Mouse (Mus musculus) forebrain, embryonic 11.5 days (tissue): ENCODE measurements around the gene Asap3. TPM values are rescaled to one million over a fixed set of nuclear protein-coding genes. Genes with fewer than 3 reads are reported as not detected.

Experiments
- ATAC-seq: fragments of 200-750 bp; cut with Nextera tagmentation; replicated peaks from 2 replicates; pipeline ENCODE4 v1.8.0; 2017; ENCODE audit warnings: moderate TSS enrichment; ENCODE audit not compliant: low FRiP score
- DNase-seq: peaks from one replicate; pipeline ENCODE4 v3.0.0-alpha.2; 2017; ENCODE audit warnings: low spot score
- H3K27ac ChIP-seq: fragments of 300-500 bp; sonication (generic); 2 replicates; pipeline ENCODE4 v1.5.1; 2014; ENCODE audit warnings: low read depth, low read length
- H3K27me3 ChIP-seq: fragments of 300-500 bp; sonication (generic); 2 replicates; pipeline ENCODE4 v1.6.1; 2014; ENCODE audit warnings: mild to moderate bottlenecking, low read length, mixed read lengths; ENCODE audit not compliant: control insufficient read depth, insufficient read depth
- H3K36me3 ChIP-seq: fragments of 300-500 bp; sonication (generic); 2 replicates; pipeline ENCODE4 v1.6.1; 2014; ENCODE audit warnings: mild to moderate bottlenecking, low read length, moderate library complexity, mixed read lengths; ENCODE audit not compliant: control insufficient read depth, insufficient read depth
- H3K4me1 ChIP-seq: fragments of 300-500 bp; sonication (generic); replicated peaks from 2 replicates; pipeline ENCODE4 v1.6.1; 2014; ENCODE audit warnings: low read length, mixed read lengths; ENCODE audit not compliant: control insufficient read depth, insufficient read depth
- H3K4me2 ChIP-seq: fragments of 300-500 bp; sonication (generic); 2 replicates; pipeline ENCODE4 v1.6.1; 2014; ENCODE audit warnings: low read depth, mild to moderate bottlenecking, low read length, moderate library complexity, mixed read lengths; ENCODE audit not compliant: severe bottlenecking
- H3K4me3 ChIP-seq: fragments of 300-500 bp; sonication (generic); 2 replicates; pipeline ENCODE4 v1.5.1; 2014; ENCODE audit warnings: low read depth, low read length
- H3K9ac ChIP-seq: fragments of 300-500 bp; sonication (generic); 2 replicates; pipeline ENCODE4 v1.6.1; 2014; ENCODE audit warnings: low read length
- H3K9me3 ChIP-seq: fragments of 300-500 bp; sonication (generic); 2 replicates; pipeline ENCODE4 v1.6.1; 2016; ENCODE audit warnings: low read length, mixed read lengths; ENCODE audit not compliant: control insufficient read depth
- WGBS: fragments of 180-500 bp; shearing (Covaris S2); extraction: QIAGEN DNeasy Blood & Tissue Kit; methylation state at CpG from one replicate; pipeline ENCODE4 v1.1.7; 2014; 5-methylcytosine and 5-hydroxymethylcytosine counted together
- polyA plus RNA-seq: library from polyadenylated mRNA; unstranded; fragments of >200 nt; fragmentation: Nextera tagmentation; extraction: Ambion mirVana; gene quantifications from 2 replicates; pipeline ENCODE4 v1.2.1, GENCODE M21; 2014

Gene Asap3
- polyA plus RNA-seq, 1 experiment from 2014 or later: 4.3 TPM

DNA sequence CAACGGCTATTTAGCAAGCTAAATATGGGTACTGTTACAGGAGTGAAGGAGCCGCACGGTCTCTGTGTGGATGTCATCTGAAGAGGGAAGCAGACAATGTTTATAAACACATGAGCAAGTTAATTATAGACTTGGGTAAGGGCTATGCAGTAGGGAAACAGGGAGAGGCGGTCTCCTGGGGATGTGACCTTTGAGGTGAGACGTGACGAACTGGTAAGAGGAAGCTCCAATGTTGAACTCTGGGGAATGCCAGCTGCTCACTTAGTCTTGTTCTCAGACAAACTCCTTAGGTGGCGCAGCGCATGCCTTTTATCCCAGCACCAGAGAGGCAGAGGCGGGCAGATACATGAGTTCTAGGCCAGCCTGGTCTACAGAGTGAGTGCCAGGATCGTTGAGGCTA is 55.7 kb downstream of the Asap3 start:
- no peaks in the 10 kb centered on the region for H3K36me3 ChIP-seq
- no peaks in the 10 kb centered on the region for H3K27me3 ChIP-seq
- peaks cover 3% of the 10 kb centered on the region; the same call in 1 of the 2 replicates for H3K4me1 ChIP-seq
- H3K9me3 ChIP-seq: no peaks in the 10 kb centered on the region
- no peak overlapping the region for H3K9ac ChIP-seq
- ATAC-seq (no peak), DNase-seq (no peak)
- H3K4me2 ChIP-seq: no peak overlapping the region
- H3K27ac ChIP-seq: no peak overlapping the region
- 81% methylated on average over 10 of the region's 10 CpGs for WGBS
- H3K4me3 ChIP-seq: no peak overlapping the region

DNA sequence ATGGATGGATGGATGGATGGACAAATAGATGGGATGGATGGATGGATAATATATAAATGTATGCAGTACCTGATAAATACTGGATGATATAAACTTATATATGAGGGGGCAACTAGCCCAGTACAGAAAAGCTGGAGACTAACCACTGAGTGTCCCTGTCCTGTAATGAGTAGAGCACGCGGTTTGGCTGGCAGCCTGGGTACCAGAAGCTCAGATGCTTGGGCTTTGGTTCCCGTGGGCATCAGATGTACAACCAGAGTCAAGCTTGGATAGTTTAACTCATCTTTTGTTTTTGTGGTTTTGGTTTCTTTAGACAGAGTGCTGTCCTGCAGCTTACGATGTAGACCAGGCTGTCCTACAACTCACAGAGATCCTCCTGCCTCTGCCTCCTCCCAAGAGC is 57.4 kb downstream of the Asap3 start:
- Histone ChIP-seq H3K4me2 (no peak overlapping the region), H3K4me1 (peaks cover 3% of the 10 kb centered on the region; the same call in 1 of the 2 replicates), H3K36me3 (no peaks in the 10 kb centered on the region), H3K27me3 (no peaks in the 10 kb centered on the region), H3K27ac (no peak overlapping the region), H3K9me3 (no peaks in the 10 kb centered on the region), H3K9ac (no peak overlapping the region), H3K4me3 (no peak overlapping the region)
- no peak for DNase-seq
- 97% methylated on average over 4 of the region's 4 CpGs for WGBS
- no peak for ATAC-seq

DNA sequence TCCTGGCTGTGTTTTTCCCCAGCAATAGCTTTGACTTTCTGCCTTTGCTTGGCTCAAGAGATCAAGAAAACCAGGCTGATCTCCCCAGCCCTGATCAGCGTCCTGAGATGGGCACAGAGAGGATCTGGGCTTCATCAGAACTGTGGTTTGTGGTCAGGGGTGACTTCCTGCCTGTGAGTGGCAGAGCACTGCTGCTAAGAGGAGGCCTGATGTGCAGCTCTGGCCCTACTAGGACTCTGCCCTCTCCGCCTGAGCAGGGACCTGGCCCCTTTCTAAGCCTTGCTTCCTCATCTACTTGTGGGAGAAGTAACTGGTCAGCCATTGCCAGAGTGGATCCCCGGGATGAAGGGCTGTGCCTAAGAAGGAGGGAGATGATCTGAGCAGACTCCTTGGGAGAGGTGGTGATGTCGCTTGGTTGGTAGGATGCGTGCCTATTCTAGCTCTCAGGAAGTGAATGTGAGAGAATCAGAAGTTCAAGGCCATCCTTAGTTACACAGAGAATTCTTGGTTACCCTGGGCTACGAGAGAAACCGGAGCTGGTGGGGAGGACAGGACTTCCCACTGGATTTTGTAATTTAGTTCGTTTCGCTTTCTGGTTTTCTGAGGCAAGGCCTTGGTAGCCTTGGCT is 60.7 kb downstream of the Asap3 start:
- Histone ChIP-seq H3K27ac (no peak overlapping the region), H3K9me3 (no peaks in the 10 kb centered on the region), H3K4me3 (no peak overlapping the region), H3K4me1 (no peaks in the 10 kb centered on the region), H3K9ac (no peak overlapping the region), H3K27me3 (no peaks in the 10 kb centered on the region), H3K4me2 (no peak overlapping the region), H3K36me3 (no peaks in the 10 kb centered on the region)
- ATAC-seq (no peak), DNase-seq (no peak)
- WGBS: 85% methylated on average over 9 of the region's 9 CpGs

DNA sequence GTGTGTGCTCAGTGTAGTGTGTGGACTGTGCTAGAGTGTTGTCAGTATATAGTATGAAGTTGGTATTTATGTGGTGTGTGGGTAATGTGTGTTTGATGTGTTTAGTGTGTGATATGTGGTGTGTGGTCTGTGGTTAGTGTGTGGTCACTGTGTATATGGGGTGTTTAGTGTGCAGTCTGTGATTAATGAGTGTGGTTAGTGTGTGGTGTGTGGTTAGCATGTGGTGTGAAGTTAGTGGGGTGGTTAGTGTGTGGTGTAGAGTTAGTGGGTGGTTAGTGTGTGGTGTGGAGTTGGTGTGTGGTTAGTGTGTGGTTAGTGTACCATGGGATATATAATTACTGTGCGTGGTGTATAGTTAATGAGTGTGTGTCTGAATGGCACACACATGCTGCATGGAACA is 62.7 kb downstream of the Asap3 start:
- DNase-seq (no peak), ATAC-seq (no peak)
- WGBS: 87% methylated on average over 1 of the region's 1 CpGs
- Histone ChIP-seq H3K4me1 (no peaks in the 10 kb centered on the region), H3K9me3 (no peaks in the 10 kb centered on the region; the same call in 1 of the 2 replicates), H3K36me3 (no peaks in the 10 kb centered on the region), H3K9ac (no peak overlapping the region), H3K27ac (no peak overlapping the region), H3K27me3 (no peaks in the 10 kb centered on the region), H3K4me2 (no peak overlapping the region), H3K4me3 (no peak overlapping the region)

DNA sequence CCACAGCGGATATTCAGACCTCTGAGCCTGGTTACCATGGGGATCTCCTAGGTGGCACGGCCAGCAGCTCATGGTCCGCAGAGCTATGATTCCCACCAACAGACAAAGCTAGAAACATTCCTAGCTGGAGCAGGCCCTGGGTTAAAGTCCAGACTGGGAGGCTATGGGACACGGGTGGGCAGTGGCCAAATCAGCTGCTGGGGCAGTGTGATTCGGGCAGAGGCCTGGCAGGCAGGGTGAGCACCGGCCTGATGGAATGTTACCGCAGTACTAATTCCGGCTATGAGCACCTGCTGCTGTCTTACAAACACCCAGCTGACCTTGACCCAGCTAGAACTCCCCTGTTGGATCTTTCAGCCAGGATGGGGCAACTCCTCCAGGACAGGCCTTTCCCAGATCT is 64.5 kb downstream of the Asap3 start:
- Histone ChIP-seq H3K4me1 (no peaks in the 10 kb centered on the region), H3K27me3 (no peaks in the 10 kb centered on the region), H3K36me3 (no peaks in the 10 kb centered on the region), H3K27ac (no peak overlapping the region), H3K4me3 (no peak overlapping the region), H3K9ac (no peak overlapping the region), H3K4me2 (no peak overlapping the region), H3K9me3 (no peaks in the 10 kb centered on the region; the same call in 1 of the 2 replicates)
- ATAC-seq (no peak), DNase-seq (no peak)
- 85% methylated on average over 8 of the region's 8 CpGs for WGBS

DNA sequence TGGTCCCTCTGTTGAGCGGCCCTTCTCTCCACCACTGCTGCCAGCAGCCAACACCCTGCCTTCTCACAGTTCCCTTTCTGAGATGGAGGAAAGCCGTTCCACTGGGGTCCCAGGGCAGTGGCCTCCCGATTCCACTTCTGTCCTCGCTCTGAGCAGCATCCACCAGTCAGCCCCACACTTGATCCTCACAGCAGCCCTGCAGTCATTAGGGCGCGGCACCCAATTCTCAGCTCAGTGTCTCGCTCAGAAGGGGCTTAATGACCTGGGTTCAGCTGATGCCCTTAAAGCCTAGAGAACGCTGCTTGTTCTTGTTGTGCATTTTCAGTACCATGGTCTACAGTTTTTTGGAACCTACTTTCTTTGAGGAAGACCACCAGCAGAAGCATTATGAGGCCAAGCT is 74.9 kb downstream of the Asap3 start:
- no peaks in the 10 kb centered on the region for H3K27me3 ChIP-seq
- WGBS: 88% methylated on average over 8 of the region's 8 CpGs
- no peaks in the 10 kb centered on the region for H3K9me3 ChIP-seq
- no peak overlapping the region for H3K9ac ChIP-seq
- DNase-seq (no peak), ATAC-seq (no peak)
- H3K4me2 ChIP-seq: no peak overlapping the region
- H3K36me3 ChIP-seq: no peaks in the 10 kb centered on the region
- H3K4me3 ChIP-seq: no peak overlapping the region
- H3K4me1 ChIP-seq: peaks cover 24% of the 10 kb centered on the region
- H3K27ac ChIP-seq: no peak overlapping the region

DNA sequence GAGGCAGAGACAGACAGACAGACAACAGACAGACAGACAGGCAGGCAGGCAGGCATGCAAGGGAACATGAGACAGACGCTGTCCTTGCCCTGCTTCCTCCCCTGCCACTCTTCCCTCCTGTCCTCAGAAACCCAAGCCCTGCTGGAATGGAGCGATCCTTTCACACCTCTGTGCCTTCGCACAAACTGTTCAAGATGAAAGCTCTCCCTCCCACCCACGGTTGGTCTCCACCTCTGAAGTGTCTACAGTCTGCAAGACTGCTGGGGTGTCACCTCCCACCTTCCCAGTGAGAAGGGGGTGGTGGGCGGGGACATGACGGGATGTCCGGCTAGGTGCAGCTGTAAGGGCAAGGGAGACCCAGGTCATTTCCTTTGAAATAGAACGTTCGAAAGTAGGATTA is 75.4 kb downstream of the Asap3 start:
- ATAC-seq: no peak
- no peaks in the 10 kb centered on the region for H3K27me3 ChIP-seq
- H3K36me3 ChIP-seq: no peaks in the 10 kb centered on the region
- H3K4me3 ChIP-seq: no peak overlapping the region
- DNase-seq: no peak
- no peaks in the 10 kb centered on the region for H3K9me3 ChIP-seq
- H3K9ac ChIP-seq: no peak overlapping the region
- no peak overlapping the region for H3K4me2 ChIP-seq
- H3K4me1 ChIP-seq: peaks cover 26% of the 10 kb centered on the region
- WGBS: 59% methylated on average over 9 of the region's 9 CpGs
- no peak overlapping the region for H3K27ac ChIP-seq

DNA sequence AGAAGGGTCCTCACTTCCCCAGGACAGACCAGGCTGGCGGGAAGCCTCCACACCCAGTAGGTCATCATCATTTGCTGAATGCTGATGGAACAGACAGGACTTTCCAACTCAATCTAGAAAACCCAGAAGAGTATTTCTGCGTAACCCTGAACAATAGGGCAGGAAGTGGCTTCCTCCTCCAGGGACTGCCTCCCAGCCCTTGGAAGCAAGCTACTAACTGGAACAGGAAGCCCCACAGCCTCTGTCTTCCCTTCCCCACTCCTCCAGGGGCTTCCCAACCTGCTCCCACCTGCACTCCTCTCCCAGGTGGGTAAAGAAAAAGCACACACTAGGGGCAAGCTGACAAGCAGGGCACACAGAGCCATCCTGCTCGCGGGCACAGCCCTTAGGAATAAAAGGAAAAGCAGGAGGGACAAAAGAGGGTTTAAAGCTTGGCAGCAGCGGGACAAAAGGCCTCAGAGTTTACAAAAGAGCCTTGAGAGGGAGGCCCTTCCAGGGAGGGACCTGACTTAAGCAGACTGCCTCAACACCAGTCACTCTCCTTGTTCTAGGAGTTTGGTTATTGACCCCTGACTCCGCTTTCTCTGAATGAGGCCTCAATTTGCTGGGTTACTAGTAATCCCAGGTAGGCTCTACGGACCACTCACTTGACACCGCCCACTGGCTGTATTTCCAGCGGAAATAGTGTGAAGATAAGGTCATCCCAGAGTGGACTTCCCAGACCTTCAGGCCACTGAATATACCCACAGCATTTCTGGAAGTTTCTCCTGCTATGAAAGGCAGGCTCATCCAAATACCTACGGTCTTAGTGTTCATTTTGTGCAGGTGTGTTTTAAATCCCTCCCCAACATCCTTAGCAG is 76.7 kb downstream of the Asap3 start:
- no peaks in the 10 kb centered on the region for H3K9me3 ChIP-seq
- WGBS: 8% methylated on average over 10 of the region's 10 CpGs
- H3K9ac ChIP-seq: peak overlapping the region; percentile 60
- DNase-seq (peak; percentile 65), ATAC-seq (no peak)
- no peaks in the 10 kb centered on the region for H3K36me3 ChIP-seq
- no peaks in the 10 kb centered on the region for H3K27me3 ChIP-seq
- peak overlapping the region; percentile 92 for H3K27ac ChIP-seq
- H3K4me1 ChIP-seq: peaks cover 29% of the 10 kb centered on the region
- no peak overlapping the region for H3K4me3 ChIP-seq
- peak overlapping the region; percentile 37 for H3K4me2 ChIP-seq
